Mouse (Mus musculus): ENCODE results near the gene Arhgef5. TPM values are rescaled to one million over a fixed set of nuclear protein-coding genes. Genes with fewer than 3 reads are reported as not detected.

Gene Arhgef5
- polyA plus RNA-seq, 1 experiment from 2014 or later: 2.4 TPM

DNA sequence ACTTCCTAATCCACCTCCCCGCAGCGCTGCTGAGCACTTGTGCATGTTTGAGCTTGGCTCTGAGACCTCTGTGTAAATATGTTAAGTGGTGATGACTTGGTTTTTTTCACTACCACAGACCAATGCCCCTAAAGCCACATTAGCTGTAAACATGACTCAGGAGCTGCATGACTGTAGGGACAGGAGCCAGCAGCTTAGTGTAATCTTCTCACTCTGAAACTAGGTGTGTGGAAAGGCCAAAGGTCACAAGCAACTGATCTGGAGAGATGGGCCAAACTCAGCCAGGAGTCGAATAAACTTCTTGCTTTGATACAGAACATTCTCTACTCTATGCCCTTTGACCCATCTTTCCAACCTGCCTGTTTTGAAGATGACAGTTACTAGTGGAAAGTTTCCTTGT is 26.7 kb downstream of the Arhgef5 start:
- Histone ChIP-seq H3K27ac (replicated peaks) (no peak overlapping the region), H3K36me3 (no peaks in the 10 kb centered on the region), H3K4me1 (replicated peaks) (peaks cover 7% of the 10 kb centered on the region; the same call in 1 of the 2 replicates), H3K9me3 (no peaks in the 10 kb centered on the region), H3K4me2 (no peak overlapping the region), H3K4me3 (no peak overlapping the region), H3K27me3 (no peaks in the 10 kb centered on the region), H3K9ac (no peak overlapping the region)
- 83% methylated on average over 3 of the region's 3 CpGs for WGBS
- ATAC-seq (ENCODE audit: low FRiP score, low read depth): no peak

DNA sequence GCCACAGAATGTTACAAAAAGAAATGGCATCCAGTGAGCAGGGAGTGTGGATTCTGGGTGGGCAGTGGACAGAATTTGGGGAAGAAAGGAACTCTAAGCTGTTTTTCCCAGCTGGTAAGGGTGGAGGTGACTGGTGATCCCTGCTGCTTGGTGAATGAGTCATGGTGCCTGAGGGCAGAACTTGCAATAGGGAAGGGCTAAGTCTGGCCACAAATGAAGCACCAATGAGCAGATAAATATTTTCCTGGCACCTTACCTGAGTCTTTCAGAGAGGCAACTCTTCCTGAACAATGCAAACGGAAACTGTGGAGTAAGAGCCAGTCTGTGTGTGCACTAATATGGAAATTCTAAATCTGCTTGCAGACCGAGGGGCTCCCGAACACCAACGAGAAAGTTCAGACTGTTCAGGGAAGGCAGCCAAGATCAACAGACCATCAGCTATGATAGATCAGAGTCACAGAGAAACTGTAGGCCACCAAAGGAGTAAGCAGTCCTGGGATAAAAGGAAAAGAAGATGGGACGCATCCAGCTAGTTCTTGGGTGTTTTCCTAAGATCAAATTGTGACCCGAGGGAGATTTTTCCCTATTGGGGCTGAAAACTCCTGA is 27.2 kb downstream of the Arhgef5 start:
- Histone ChIP-seq H3K9me3 (no peaks in the 10 kb centered on the region), H3K4me3 (no peak overlapping the region), H3K4me1 (replicated peaks) (peaks cover 11% of the 10 kb centered on the region), H3K27me3 (no peaks in the 10 kb centered on the region), H3K27ac (replicated peaks) (no peak overlapping the region), H3K4me2 (no peak overlapping the region), H3K36me3 (no peaks in the 10 kb centered on the region), H3K9ac (no peak overlapping the region)
- ATAC-seq (ENCODE audit: low FRiP score, low read depth): no peak
- WGBS: 75% methylated on average over 6 of the region's 6 CpGs

DNA sequence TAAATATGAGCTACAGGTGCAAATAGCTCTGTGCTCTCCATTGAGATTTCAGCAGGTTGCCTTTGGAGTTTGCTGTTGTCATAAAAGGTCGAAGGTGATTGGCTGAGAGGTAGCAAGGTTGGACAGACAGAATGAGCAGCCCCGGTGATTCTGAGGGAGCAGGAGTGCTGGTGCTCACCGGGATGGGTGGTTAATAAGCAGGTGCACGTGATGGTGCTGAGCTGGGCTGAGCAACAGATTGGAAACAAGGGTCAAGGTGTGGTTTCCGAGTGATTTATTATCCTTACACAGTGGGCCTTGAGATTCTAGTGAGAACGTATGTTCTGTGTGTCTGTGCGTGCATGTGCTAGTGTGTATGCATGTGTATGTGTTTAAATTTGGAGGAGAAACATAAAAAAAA is 27.8 kb downstream of the Arhgef5 start:
- Histone ChIP-seq H3K27ac (replicated peaks) (no peak overlapping the region), H3K9ac (no peak overlapping the region), H3K4me2 (no peak overlapping the region), H3K4me1 (replicated peaks) (peaks cover 13% of the 10 kb centered on the region), H3K9me3 (no peaks in the 10 kb centered on the region), H3K4me3 (no peak overlapping the region), H3K27me3 (no peaks in the 10 kb centered on the region), H3K36me3 (no peaks in the 10 kb centered on the region)
- no peak for ATAC-seq (ENCODE audit: low FRiP score, low read depth)
- 81% methylated on average over 7 of the region's 7 CpGs for WGBS

DNA sequence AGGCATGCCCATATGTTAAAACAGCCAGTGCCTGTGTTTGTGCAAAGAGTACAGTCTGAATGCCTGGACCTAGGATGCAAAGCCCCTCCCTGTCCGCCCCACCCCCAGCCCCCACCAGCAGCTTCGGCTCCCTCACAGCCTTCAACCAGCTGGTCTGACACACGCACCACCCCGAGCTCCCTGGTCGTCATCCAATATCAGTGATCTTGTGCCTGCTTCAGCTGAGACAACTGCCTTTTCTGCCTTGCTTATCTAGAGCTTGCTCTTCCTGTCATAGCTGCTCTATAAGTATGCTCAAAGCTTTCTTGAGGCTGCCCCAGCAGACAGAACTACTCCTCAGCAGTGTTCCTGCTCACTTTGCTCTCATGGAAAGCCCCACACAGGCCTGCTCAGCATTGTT is 30.5 kb downstream of the Arhgef5 start:
- H3K27ac ChIP-seq (replicated peaks): no peak overlapping the region
- H3K4me3 ChIP-seq: no peak overlapping the region
- no peak overlapping the region for H3K9ac ChIP-seq
- no peaks in the 10 kb centered on the region for H3K9me3 ChIP-seq
- H3K4me1 ChIP-seq (replicated peaks): peaks cover 13% of the 10 kb centered on the region
- 46% methylated on average over 5 of the region's 5 CpGs for WGBS
- no peaks in the 10 kb centered on the region for H3K36me3 ChIP-seq
- H3K27me3 ChIP-seq: no peaks in the 10 kb centered on the region
- H3K4me2 ChIP-seq: no peak overlapping the region
- ATAC-seq (ENCODE audit: low FRiP score, low read depth): 0 out of 2 replicates have a peak, but pooled peaks have one; percentile 27

DNA sequence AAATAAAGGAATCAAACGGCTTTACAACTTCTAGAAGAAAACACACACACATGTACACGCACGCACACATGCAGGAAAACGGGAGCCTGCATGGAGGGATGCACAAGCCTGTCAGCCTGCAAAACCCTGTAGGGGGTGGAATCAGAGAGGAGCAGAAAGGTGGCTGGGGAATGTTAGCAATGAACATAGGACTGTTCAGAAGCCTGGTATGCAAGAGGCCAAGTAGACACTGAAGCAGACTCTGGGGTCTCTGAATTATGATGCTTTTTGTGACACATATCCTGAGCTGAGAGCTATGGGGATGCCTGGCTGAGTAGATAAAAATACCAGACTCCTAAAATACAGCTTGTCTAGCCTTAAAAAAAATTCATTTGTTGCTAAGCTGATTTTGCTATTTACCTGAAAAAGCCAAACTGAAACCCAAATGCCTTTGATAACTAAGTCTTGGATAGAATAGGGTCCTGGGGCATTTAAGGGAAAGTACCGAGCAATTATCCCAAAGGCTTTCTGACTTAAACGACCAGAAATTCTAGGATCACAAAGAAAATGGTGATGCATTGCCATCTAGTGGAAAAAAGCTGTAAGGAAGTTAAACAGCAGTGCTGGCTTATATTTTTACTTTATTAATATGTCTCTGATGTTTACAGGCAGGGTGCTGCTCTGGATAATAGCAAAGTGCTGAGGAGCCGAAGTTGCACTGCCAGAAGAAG is 31.6 kb downstream of the Arhgef5 start:
- Histone ChIP-seq H3K27ac (replicated peaks) (no peak overlapping the region), H3K27me3 (no peaks in the 10 kb centered on the region), H3K4me1 (replicated peaks) (peaks cover 13% of the 10 kb centered on the region), H3K4me3 (no peak overlapping the region), H3K9ac (no peak overlapping the region), H3K36me3 (no peaks in the 10 kb centered on the region), H3K4me2 (0 out of 2 replicates have a peak overlapping the region, but pooled peaks have one; percentile 7), H3K9me3 (no peaks in the 10 kb centered on the region)
- ATAC-seq (ENCODE audit: low FRiP score, low read depth): peak; percentile 82
- 40% methylated on average over 7 of the region's 7 CpGs for WGBS

DNA sequence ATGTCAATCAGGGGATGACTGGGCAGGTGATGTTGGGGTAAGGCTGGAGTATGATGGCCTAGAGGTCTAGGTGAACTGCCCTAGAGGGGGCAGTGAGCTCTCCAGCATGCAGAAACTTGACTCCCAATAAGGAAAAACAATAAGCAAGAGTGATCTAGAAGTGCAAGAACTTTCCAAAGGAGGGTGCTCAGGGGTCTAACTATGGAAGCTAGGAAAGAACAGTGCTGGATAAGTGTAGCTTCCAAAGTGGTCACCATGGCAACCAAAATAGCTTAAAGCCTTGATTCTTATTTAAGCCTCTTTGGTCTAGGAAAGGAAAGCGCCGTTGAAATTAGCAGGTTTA is 32.1 kb downstream of the Arhgef5 start:
- no peak overlapping the region for H3K9ac ChIP-seq
- 22% methylated on average over 2 of the region's 2 CpGs for WGBS

DNA sequence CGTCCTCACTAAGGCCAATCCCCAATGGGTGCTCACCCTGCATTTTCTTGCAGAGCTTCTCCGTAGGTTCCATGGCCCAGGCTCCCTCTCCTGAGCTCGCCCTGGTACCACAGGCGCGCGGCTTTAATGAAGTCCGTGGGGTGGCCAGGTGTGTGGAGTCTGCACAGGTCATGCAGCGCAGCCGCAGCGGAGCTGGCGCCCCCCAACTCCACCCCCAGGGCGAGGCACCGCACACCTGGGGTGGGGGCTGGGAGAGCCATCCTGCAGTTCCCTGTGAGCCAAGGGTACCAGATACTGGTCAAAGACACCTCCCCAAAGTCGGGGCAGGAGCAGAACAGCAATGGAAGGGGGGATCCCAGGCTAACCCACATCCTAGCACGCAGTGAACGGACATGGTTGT is 44.1 kb downstream of the Arhgef5 start, which contains the start of gene Nobox:
Gene Nobox (minus strand): TSS at position 101 of the 400 bp plus-strand sequence.
- 67% methylated on average over 16 of the region's 16 CpGs for WGBS

More for the DNA sequence above, 32.1 kb downstream of the Arhgef5 start:
- H3K4me3 ChIP-seq: no peak overlapping the region
- peak; percentile 62 for ATAC-seq (ENCODE audit: low FRiP score, low read depth)
- no peaks in the 10 kb centered on the region for H3K27me3 ChIP-seq
- no peaks in the 10 kb centered on the region for H3K9me3 ChIP-seq
- no peaks in the 10 kb centered on the region for H3K36me3 ChIP-seq
- H3K4me2 ChIP-seq: no peak overlapping the region
- peaks cover 13% of the 10 kb centered on the region for H3K4me1 ChIP-seq (replicated peaks)
- no peak overlapping the region for H3K27ac ChIP-seq (replicated peaks)

DNA sequence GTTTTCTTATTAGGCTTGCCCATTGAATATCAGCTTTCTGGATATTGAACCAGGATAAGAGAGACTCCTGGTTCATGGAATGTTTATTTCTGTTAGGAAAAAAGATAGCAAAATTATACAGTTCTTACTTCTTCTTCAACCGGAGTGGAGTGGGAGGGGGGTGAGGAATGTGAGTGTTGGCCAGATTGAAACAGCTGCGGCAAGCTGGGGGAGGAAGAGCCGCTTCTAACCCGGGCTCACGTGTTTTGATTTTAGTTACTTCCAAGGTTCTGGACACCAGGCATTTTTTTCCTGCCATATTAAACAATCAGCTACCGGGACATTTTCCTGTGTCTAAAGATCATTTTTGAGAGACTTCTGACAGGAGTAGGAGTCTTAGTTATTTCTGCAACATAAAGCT is 44.7 kb downstream of the Arhgef5 start:
- Histone ChIP-seq H3K36me3 (no peaks in the 10 kb centered on the region), H3K4me2 (no peak overlapping the region), H3K27ac (replicated peaks) (no peak overlapping the region), H3K9ac (no peak overlapping the region), H3K9me3 (no peaks in the 10 kb centered on the region), H3K27me3 (no peaks in the 10 kb centered on the region), H3K4me1 (replicated peaks) (0 out of 2 replicates have a peak, but pooled peaks cover 4% of the 10 kb centered on the region), H3K4me3 (no peak overlapping the region)
- no peak for ATAC-seq (ENCODE audit: low FRiP score, low read depth)
- 81% methylated on average over 6 of the region's 6 CpGs for WGBS

More for the DNA sequence above, 44.1 kb downstream of the Arhgef5 start, which contains the start of gene Nobox:
- Histone ChIP-seq H3K27ac (replicated peaks) (no peak within 1 kb of the TSS), H3K9ac (no peak within 1 kb of the TSS), H3K4me3 (no peak within 1 kb of the TSS), H3K4me2 (no peak within 1 kb of the TSS), H3K4me1 (replicated peaks) (0 out of 2 replicates have a peak, but pooled peaks cover 4% of the 10 kb centered on the region), H3K36me3 (no peaks in the 10 kb centered on the region), H3K27me3 (no peaks in the 10 kb centered on the region), H3K9me3 (no peaks in the 10 kb centered on the region)
- no peak for ATAC-seq (ENCODE audit: low FRiP score, low read depth)

DNA sequence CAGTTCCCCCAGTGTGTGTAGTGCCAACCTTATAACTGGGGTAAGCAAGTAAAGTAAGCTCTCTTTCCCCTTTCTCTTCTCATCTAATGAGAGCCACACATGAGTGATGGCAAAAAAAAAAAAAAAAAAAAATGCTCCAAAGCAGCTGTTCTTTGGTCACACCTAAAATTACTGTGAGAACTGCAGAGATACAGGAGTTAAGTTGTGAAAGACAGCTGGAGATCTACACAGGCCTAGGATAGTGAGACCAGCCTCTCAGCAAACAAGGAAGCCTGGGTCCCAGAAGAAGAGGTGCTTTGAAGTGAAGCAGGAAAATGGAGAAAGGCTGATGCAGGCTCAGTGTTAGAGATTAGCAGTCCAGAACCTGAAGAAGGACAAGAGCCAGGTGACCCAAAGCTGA is 47.2 kb downstream of the Arhgef5 start:
- Histone ChIP-seq H3K27ac (replicated peaks) (no peak overlapping the region), H3K36me3 (no peaks in the 10 kb centered on the region), H3K4me1 (replicated peaks) (0 out of 2 replicates have a peak, but pooled peaks cover 4% of the 10 kb centered on the region), H3K9ac (no peak overlapping the region), H3K9me3 (no peaks in the 10 kb centered on the region), H3K4me2 (no peak overlapping the region), H3K27me3 (no peaks in the 10 kb centered on the region), H3K4me3 (no peak overlapping the region)
- ATAC-seq (ENCODE audit: low FRiP score, low read depth): no peak

DNA sequence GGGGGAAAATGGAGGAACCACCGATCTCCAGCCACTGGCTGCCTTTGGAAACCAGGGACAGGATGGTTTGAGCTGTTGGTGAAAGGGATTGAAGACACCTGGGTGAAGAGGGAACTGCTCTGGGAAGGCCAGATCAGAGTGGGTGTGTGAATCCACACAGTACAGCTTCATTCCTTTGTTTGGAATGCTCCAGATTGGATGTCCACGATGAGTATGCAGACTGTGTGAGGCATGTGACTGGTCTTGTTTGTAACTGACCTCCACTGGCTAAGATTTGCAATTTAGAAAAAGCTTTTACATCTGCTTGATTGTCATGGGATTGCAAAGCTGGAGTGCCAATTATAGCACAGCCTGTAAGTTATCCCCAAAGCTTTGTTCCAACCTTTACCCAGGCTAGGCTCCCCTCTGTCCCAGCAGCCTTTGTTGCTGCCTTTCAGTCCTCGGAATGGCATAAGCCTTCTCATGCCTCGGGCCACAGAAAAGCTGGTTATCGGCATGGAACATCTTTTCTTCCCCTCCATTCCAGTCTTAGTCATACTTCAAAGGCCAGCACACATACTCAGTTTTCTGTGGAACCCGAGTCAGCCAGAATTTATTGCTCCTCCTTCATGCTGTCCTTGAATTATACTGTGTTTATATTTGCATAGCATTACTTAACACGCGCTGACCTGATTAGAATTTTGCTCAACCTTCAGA is 47.7 kb downstream of the Arhgef5 start:
- Histone ChIP-seq H3K36me3 (no peaks in the 10 kb centered on the region), H3K9me3 (no peaks in the 10 kb centered on the region), H3K27me3 (no peaks in the 10 kb centered on the region), H3K9ac (no peak overlapping the region), H3K4me2 (no peak overlapping the region), H3K4me3 (no peak overlapping the region), H3K4me1 (replicated peaks) (0 out of 2 replicates have a peak, but pooled peaks cover 4% of the 10 kb centered on the region), H3K27ac (replicated peaks) (no peak overlapping the region)
- WGBS: 59% methylated on average over 8 of the region's 8 CpGs
- no peak for ATAC-seq (ENCODE audit: low FRiP score, low read depth)

DNA sequence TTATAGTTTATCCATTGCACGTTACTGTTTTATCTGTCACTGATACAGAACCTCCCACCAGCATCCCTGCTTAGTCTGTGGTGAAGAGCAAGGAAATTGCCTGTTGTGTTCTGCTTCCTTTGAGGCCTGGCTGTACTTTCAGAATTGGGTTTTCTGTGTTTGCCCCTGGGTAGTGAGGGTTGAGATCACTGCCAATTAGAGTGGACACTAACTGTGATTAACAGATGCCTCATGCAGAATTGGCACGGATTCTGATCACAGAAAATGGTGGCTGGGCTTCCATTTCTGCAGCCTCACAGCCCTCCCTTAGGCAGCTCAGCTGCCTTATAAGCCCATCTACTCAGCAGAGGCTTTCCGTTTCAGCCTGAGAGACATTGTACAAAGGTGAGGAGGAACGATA is 68.1 kb downstream of the Arhgef5 start:
- Histone ChIP-seq H3K9ac (no peak overlapping the region), H3K4me2 (no peak overlapping the region), H3K36me3 (no peaks in the 10 kb centered on the region), H3K27me3 (no peaks in the 10 kb centered on the region), H3K9me3 (no peaks in the 10 kb centered on the region), H3K4me3 (no peak overlapping the region), H3K27ac (replicated peaks) (no peak overlapping the region), H3K4me1 (replicated peaks) (no peaks in the 10 kb centered on the region; the same call in 1 of the 2 replicates)
- 59% methylated on average over 4 of the region's 4 CpGs for WGBS
- ATAC-seq (ENCODE audit: low FRiP score, low read depth): no peak

DNA sequence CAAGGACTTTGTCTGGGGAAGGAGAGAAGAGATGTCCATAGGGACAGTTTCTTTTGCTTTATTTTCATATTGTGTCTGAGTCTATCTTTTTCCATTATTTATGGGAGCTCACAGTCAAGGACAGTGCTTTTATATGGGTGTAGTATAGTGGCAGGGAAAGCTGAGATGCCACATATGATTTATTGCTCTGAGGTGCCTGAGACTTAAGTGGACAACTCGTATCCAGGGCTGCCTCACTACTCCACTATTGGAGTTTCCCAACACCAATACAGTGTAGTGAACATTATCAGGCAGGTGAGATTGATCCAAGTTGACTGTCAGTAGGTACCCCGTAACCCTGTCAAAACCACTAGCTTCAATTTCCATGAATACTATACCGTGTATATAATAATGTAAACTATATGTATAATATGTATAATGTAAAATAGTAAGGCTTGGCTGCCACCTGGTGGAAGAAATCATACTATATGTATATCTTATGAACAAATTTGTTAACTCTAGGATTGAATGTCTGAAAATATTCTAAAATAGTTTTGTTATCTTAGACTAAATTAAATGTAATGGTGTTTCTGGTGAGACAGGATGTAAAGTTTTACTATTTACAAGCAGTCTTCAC is 70.3 kb downstream of the Arhgef5 start:
- WGBS: 74% methylated on average over 3 of the region's 3 CpGs
- H3K9me3 ChIP-seq: no peaks in the 10 kb centered on the region
- no peaks in the 10 kb centered on the region for H3K27me3 ChIP-seq
- ATAC-seq (ENCODE audit: low FRiP score, low read depth): peak; percentile 59; the same call in 1 of the 2 replicates
- no peak overlapping the region for H3K27ac ChIP-seq (replicated peaks)
- no peaks in the 10 kb centered on the region for H3K36me3 ChIP-seq
- H3K4me1 ChIP-seq (replicated peaks): no peaks in the 10 kb centered on the region; the same call in 1 of the 2 replicates
- no peak overlapping the region for H3K4me2 ChIP-seq
- no peak overlapping the region for H3K4me3 ChIP-seq
- H3K9ac ChIP-seq: no peak overlapping the region

Measured in hindbrain, embryonic 15.5 days (tissue).